Comparison of ENCODE assay signal across 8 mouse cellular contexts in genomic region chr13:110394291-110395178, GRCm38 (mm10). TPM values are rescaled to one million over a fixed set of nuclear protein-coding genes. Genes with fewer than 3 reads are reported as not detected.
DNase-seq lines count a peak whose midpoint lies in the region; ATAC-seq lines count a peak whose summit lies in the region.

TSS of gene Plk2 (plus strand) at chr13:110395046.

- H3K9ac ChIP-seq in heart, embryonic 15.5 days, result peak within 1 kb of the TSS; percentile 94
- peak within 1 kb of the TSS; percentile 61 for H3K9ac ChIP-seq in liver, embryonic 12.5 days

- under 1% methylated on average over 71 of the region's 71 CpGs for WGBS in forebrain, embryonic 10.5 days
- WGBS in heart, embryonic 15.5 days, result 0% methylated on average over 71 of the region's 71 CpGs
- WGBS in liver, embryonic 12.5 days (ENCODE audit: insufficient replicate concordance), result under 1% methylated on average over 71 of the region's 71 CpGs

- peaks cover 5% of the 10 kb centered on the region for H3K9me3 ChIP-seq in forebrain, embryonic 10.5 days
- no peaks in the 10 kb centered on the region for H3K9me3 ChIP-seq in heart, embryonic 15.5 days (replicated peaks)
- no peaks in the 10 kb centered on the region for H3K9me3 ChIP-seq in liver, embryonic 12.5 days (replicated peaks)

- H3K4me1 ChIP-seq in forebrain, embryonic 10.5 days, result peaks cover 27% of the 10 kb centered on the region
- H3K4me1 ChIP-seq in heart, embryonic 15.5 days (replicated peaks), result peaks cover 24% of the 10 kb centered on the region
- peaks cover 12% of the 10 kb centered on the region for H3K4me1 ChIP-seq in liver, embryonic 12.5 days

- peaks cover 21% of the 10 kb centered on the region for H3K36me3 ChIP-seq in forebrain, embryonic 10.5 days (replicated peaks)
- H3K36me3 ChIP-seq in heart, embryonic 15.5 days, result peaks cover 21% of the 10 kb centered on the region
- peaks cover 13% of the 10 kb centered on the region; the same call in 1 of the 2 replicates for H3K36me3 ChIP-seq in liver, embryonic 12.5 days
- peaks cover under 1% of the 10 kb centered on the region; the same call in 1 of the 2 replicates for H3K36me3 ChIP-seq in splenic B cell, adult 2 months (ENCODE audit: control insufficient read depth, insufficient read depth, low read length, poor library complexity, severe bottlenecking)

- peak; percentile 61 for DNase-seq in c-Kit-positive CD71-negative TER-119-negative erythroid progenitor cells, embryonic 14.5 days (ENCODE audit: low read depth)
- peak; percentile 92 for DNase-seq in forebrain, embryonic 10.5 days (ENCODE audit: extremely low spot score, low spot score)
- peak; percentile 96 for DNase-seq in kidney, postnatal 14 days
- peak; percentile 94 for DNase-seq in naive thymus-derived CD4-positive, alpha-beta T cell, adult 2 months (ENCODE audit: low read depth)
- peak; percentile 96 for DNase-seq in splenic B cell, adult 2 months (ENCODE audit: low read depth, low spot score)

- peak; percentile 91 for ATAC-seq in CD4-positive, CD25-positive, alpha-beta regulatory T cell, adult 4 months
- ATAC-seq in heart, embryonic 15.5 days (replicated peaks; ENCODE audit: insufficient number of reproducible peaks, insufficient read depth, low FRiP score, low read depth), result peak; percentile 93
- peak; percentile 90 for ATAC-seq in liver, embryonic 12.5 days

- peak within 1 kb of the TSS; percentile 85 for H3K27ac ChIP-seq in forebrain, embryonic 10.5 days
- peak within 1 kb of the TSS; percentile 92 for H3K27ac ChIP-seq in heart, embryonic 15.5 days
- peak within 1 kb of the TSS; percentile 48; the same call in 1 of the 2 replicates for H3K27ac ChIP-seq in liver, embryonic 12.5 days

- peak within 1 kb of the TSS; percentile 94 for H3K4me2 ChIP-seq in heart, embryonic 15.5 days
- peak within 1 kb of the TSS; percentile 91 for H3K4me2 ChIP-seq in liver, embryonic 12.5 days

- peaks cover 32% of the 10 kb centered on the region for H3K27me3 ChIP-seq in forebrain, embryonic 10.5 days (ENCODE audit: poor library complexity, severe bottlenecking)
- no peaks in the 10 kb centered on the region for H3K27me3 ChIP-seq in heart, embryonic 15.5 days
- H3K27me3 ChIP-seq in liver, embryonic 12.5 days (replicated peaks), result peaks cover 50% of the 10 kb centered on the region
- no peaks in the 10 kb centered on the region; the same call in 1 of the 2 replicates for H3K27me3 ChIP-seq in splenic B cell, adult 2 months (ENCODE audit: control insufficient read depth, insufficient read depth, low read length, poor library complexity, severe bottlenecking)

- peak within 1 kb of the TSS; percentile 75 for H3K4me3 ChIP-seq in forebrain, embryonic 10.5 days
- H3K4me3 ChIP-seq in heart, embryonic 15.5 days, result peak within 1 kb of the TSS; percentile 74
- H3K4me3 ChIP-seq in liver, embryonic 12.5 days, result peak within 1 kb of the TSS; percentile 60

RNA-seq across cellular contexts. Expression of gene Plk2, which starts in this region (rescaled TPM):
- 1 to 10 TPM; 1.7 to 4.1 TPM for polyA plus RNA-seq in CD4-positive, CD25-positive, alpha-beta regulatory T cell, adult 4 months (2017; shearing (Covaris generic))
- polyA plus RNA-seq in forebrain, embryonic 10.5 days (2016; fragmentation: Nextera tagmentation; extraction: Ambion mirVana), result 44.6 and 45.7 TPM in 2 replicates
- 102 TPM in 2 replicates for polyA plus RNA-seq in heart, embryonic 15.5 days (2015; fragmentation: Nextera tagmentation; extraction: Ambion mirVana)
- polyA plus RNA-seq in liver, embryonic 12.5 days (2016; fragmentation: Nextera tagmentation; extraction: Ambion mirVana), result 12.7 and 15.7 TPM in 2 replicates

Comparison
In these comparisons a context has a peak if more than half of its experiments do, and no peak if none do; other contexts are left out.
1. Peak in every context shown above with its lines: DNase-seq, ATAC-seq, H3K4me3 ChIP-seq and H3K27ac ChIP-seq.